Mouse (Mus musculus) small intestine, adult 2 months (tissue): ENCODE measurements around the gene Selp. TPM values are rescaled to one million over a fixed set of nuclear protein-coding genes. Genes with fewer than 3 reads are reported as not detected.

Experiments used
- H3K27ac ChIP-seq: fragments of 200-500 bp; 2 replicates; pipeline ENCODE4 v1.5.1; 2012; ENCODE audit warnings: low read depth, low read length, control low read depth, inconsistent platforms; ENCODE audit not compliant: insufficient read depth
- H3K27me3 ChIP-seq: fragments of 200-500 bp; 2 replicates; pipeline ENCODE4 v1.6.1; 2012; ENCODE audit warnings: mild to moderate bottlenecking, moderate library complexity, low read length, inconsistent platforms; ENCODE audit not compliant: control insufficient read depth, insufficient read depth
- H3K36me3 ChIP-seq: fragments of 200-500 bp; 2 replicates; pipeline ENCODE4 v1.6.1; 2012; ENCODE audit warnings: mild to moderate bottlenecking, low read length, control low read depth, inconsistent platforms; ENCODE audit not compliant: control insufficient read depth, insufficient read depth
- H3K4me1 ChIP-seq: fragments of 200-500 bp; 2 replicates; pipeline ENCODE4 v1.6.1; 2012; ENCODE audit warnings: low read length, inconsistent platforms, mixed read lengths; ENCODE audit not compliant: control insufficient read depth, insufficient read depth, insufficient read length
- H3K4me3 ChIP-seq: fragments of 200-500 bp; 2 replicates; pipeline ENCODE4 v1.5.1; 2012; ENCODE audit warnings: low read depth, mild to moderate bottlenecking, control low read depth, inconsistent platforms, low read length, moderate library complexity
- CTCF ChIP-seq: fragments of 200-500 bp; IDR thresholded peaks from 2 replicates; pipeline ENCODE4 v1.5.1; 2012; ENCODE audit warnings: low read depth, mild to moderate bottlenecking, control low read depth, inconsistent platforms, low read length, moderate library complexity, mixed read lengths; ENCODE audit not compliant: insufficient replicate concordance, insufficient read length; ENCODE audit errors: extremely low read depth
- POLR2A ChIP-seq: fragments of 200-500 bp; IDR thresholded peaks from 2 replicates; pipeline ENCODE4 v1.6.1; 2012; ENCODE audit warnings: low read depth, mild to moderate bottlenecking, control low read depth, inconsistent platforms, low read length, moderate library complexity
- WGBS: fragments of 180-500 bp; shearing (Covaris S2); methylation state at CpG from one replicate; pipeline ENCODE4 v1.1.7; 2018; 5-methylcytosine and 5-hydroxymethylcytosine counted together
- polyA plus RNA-seq: library from polyadenylated mRNA; depleted of rRNA; stranded (reverse); fragments of >200 nt; gene quantifications from 2 replicates; pipeline ENCODE4 v1.2.3, GENCODE M21; 2012

The Selp gene
- polyA plus RNA-seq, 1 experiment = 0.63 TPM

- no peak overlapping the region for H3K27ac ChIP-seq
- 83% methylated on average over 6 of the region's 6 CpGs for whole genome bisulfite sequencing
- no peaks in the 10 kb centered on the region for H3K27me3 ChIP-seq
- no peaks in the 10 kb centered on the region for H3K36me3 ChIP-seq
- H3K4me3 ChIP-seq = no peak overlapping the region
- peaks cover 8% of the 10 kb centered on the region; the same call in 1 of the 2 replicates for H3K4me1 ChIP-seq
- TF ChIP-seq POLR2A = no peak
- no peak for TF ChIP-seq CTCF
Measured at GRCm38 (mm10) chr1:164115647-164116046, 583 bp downstream of the Selp start.

GRCm38 (mm10) chr1:164117869-164118268, 2.8 kb downstream of the Selp start:
- Histone ChIP-seq H3K4me3 (no peak overlapping the region), H3K27ac (no peak overlapping the region), H3K4me1 (peaks cover 8% of the 10 kb centered on the region; the same call in 1 of the 2 replicates), H3K27me3 (no peaks in the 10 kb centered on the region), H3K36me3 (no peaks in the 10 kb centered on the region)
- TF ChIP-seq POLR2A (no peak), CTCF (no peak)
- WGBS = 88% methylated on average over 6 of the region's 6 CpGs

- Histone ChIP-seq H3K4me1 (peaks cover 8% of the 10 kb centered on the region; the same call in 1 of the 2 replicates), H3K4me3 (no peak overlapping the region), H3K36me3 (no peaks in the 10 kb centered on the region), H3K27me3 (no peaks in the 10 kb centered on the region), H3K27ac (no peak overlapping the region; the same call in 1 of the 2 replicates)
- 33% methylated on average over 3 of the region's 3 CpGs for whole genome bisulfite sequencing
- TF ChIP-seq POLR2A = no peak
Measured at GRCm38 (mm10) chr1:164119892-164120776, 5.1 kb downstream of the Selp start.

- WGBS = 59% methylated on average over 3 of the region's 3 CpGs
- H3K4me1 ChIP-seq = peaks cover 8% of the 10 kb centered on the region; the same call in 1 of the 2 replicates
- no peaks in the 10 kb centered on the region for H3K27me3 ChIP-seq
- H3K4me3 ChIP-seq = no peak overlapping the region
- no peak overlapping the region; the same call in 1 of the 2 replicates for H3K27ac ChIP-seq
- no peak for TF ChIP-seq POLR2A
- TF ChIP-seq CTCF = no peak
- H3K36me3 ChIP-seq = no peaks in the 10 kb centered on the region
Measured at GRCm38 (mm10) chr1:164120777-164121158, 5.7 kb downstream of the Selp start.

GRCm38 (mm10) chr1:164123836-164124235, 8.8 kb downstream of the Selp start:
- Histone ChIP-seq H3K4me1 (peaks cover 8% of the 10 kb centered on the region; the same call in 1 of the 2 replicates), H3K27me3 (no peaks in the 10 kb centered on the region), H3K36me3 (no peaks in the 10 kb centered on the region), H3K27ac (no peak overlapping the region), H3K4me3 (no peak overlapping the region)
- no peak for TF ChIP-seq POLR2A
- TF ChIP-seq CTCF = no peak
- WGBS = 78% methylated on average over 3 of the region's 3 CpGs

GRCm38 (mm10) chr1:164130013-164130412, 14.9 kb downstream of the Selp start:
- Histone ChIP-seq H3K27me3 (no peaks in the 10 kb centered on the region), H3K36me3 (no peaks in the 10 kb centered on the region), H3K4me3 (no peak overlapping the region), H3K4me1 (no peaks in the 10 kb centered on the region), H3K27ac (no peak overlapping the region)
- WGBS = 71% methylated on average over 3 of the region's 3 CpGs
- no peak for TF ChIP-seq CTCF

GRCm38 (mm10) chr1:164132609-164133008, 17.5 kb downstream of the Selp start:
- Histone ChIP-seq H3K36me3 (no peaks in the 10 kb centered on the region), H3K27ac (no peak overlapping the region), H3K4me3 (no peak overlapping the region), H3K27me3 (no peaks in the 10 kb centered on the region), H3K4me1 (peaks cover 3% of the 10 kb centered on the region; the same call in 1 of the 2 replicates)
- TF ChIP-seq POLR2A (no peak), CTCF (no peak)
- 48% methylated on average over 1 of the region's 1 CpGs for WGBS
